Mouse (Mus musculus) hindbrain, embryonic 13.5 days (tissue): ENCODE data around the gene Adamts13. TPM values are rescaled to one million over a fixed set of nuclear protein-coding genes. Genes with fewer than 3 reads are reported as not detected.

Experiments
- ATAC-seq: fragments of 200-750 bp; cut with Nextera tagmentation; 2 replicates; pipeline ENCODE4 v1.8.0; 2017; ENCODE audit warnings: moderate TSS enrichment; ENCODE audit not compliant: low FRiP score
- H3K27ac ChIP-seq: fragments of 300-500 bp; sonication (generic); 2 replicates; pipeline ENCODE4 v1.5.1; 2015; ENCODE audit warnings: inconsistent platforms, mild to moderate bottlenecking, moderate library complexity
- H3K27me3 ChIP-seq: fragments of 300-500 bp; sonication (generic); 2 replicates; pipeline ENCODE4 v1.6.1; 2015; ENCODE audit warnings: mild to moderate bottlenecking, inconsistent platforms
- H3K36me3 ChIP-seq: fragments of 300-500 bp; sonication (generic); 2 replicates; pipeline ENCODE4 v1.6.1; 2015; ENCODE audit warnings: mild to moderate bottlenecking, inconsistent platforms
- H3K4me1 ChIP-seq: fragments of 300-500 bp; sonication (generic); replicated peaks from 2 replicates; pipeline ENCODE4 v1.6.1; 2015; ENCODE audit warnings: inconsistent platforms
- H3K4me2 ChIP-seq: fragments of 300-500 bp; sonication (generic); 2 replicates; pipeline ENCODE4 v1.6.1; 2015; ENCODE audit warnings: inconsistent platforms, mild to moderate bottlenecking, moderate library complexity
- H3K4me3 ChIP-seq: fragments of 300-500 bp; sonication (generic); 2 replicates; pipeline ENCODE4 v1.5.1; 2015; ENCODE audit warnings: mild to moderate bottlenecking, inconsistent platforms
- H3K9ac ChIP-seq: fragments of 300-500 bp; sonication (generic); 2 replicates; pipeline ENCODE4 v1.6.1; 2015; ENCODE audit warnings: mild to moderate bottlenecking, inconsistent platforms
- H3K9me3 ChIP-seq: fragments of 300-500 bp; sonication (generic); 2 replicates; pipeline ENCODE4 v1.6.1; 2016; ENCODE audit warnings: inconsistent platforms
- WGBS: fragments of 180-500 bp; shearing (Covaris S2); methylation state at CpG from one replicate; pipeline ENCODE4 v1.1.7; 2015; 5-methylcytosine and 5-hydroxymethylcytosine counted together
- polyA plus RNA-seq: library from polyadenylated mRNA; unstranded; fragments of >200 nt; fragmentation: Nextera tagmentation; extraction: Ambion mirVana; gene quantifications from 2 replicates; pipeline ENCODE4 v1.2.1, GENCODE M21; 2015

Gene Adamts13
- polyA plus RNA-seq, 1 experiment from 2014 or later: 0.31 TPM

DNA sequence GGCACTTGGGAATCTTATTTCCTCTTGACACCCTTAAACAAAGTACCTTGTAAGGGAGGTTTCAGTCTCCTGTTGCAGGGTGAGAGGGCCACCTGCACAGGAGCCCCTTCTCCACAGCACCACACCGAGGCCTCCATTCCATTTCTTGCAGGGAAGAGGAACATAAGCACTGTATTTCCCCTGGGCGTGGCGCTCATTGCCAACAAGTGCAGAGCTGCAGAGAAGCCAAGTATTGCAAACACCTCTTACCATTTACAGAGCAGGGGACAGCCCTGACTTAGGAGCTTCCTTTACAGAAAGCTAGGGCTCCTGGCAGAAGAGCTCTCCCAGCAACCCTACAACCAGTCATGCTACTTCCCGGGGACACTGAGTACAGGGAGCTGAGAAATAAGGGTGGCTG, 21.0 kb upstream of the Adamts13 start:
- 96% methylated on average over 4 of the region's 4 CpGs for WGBS

DNA sequence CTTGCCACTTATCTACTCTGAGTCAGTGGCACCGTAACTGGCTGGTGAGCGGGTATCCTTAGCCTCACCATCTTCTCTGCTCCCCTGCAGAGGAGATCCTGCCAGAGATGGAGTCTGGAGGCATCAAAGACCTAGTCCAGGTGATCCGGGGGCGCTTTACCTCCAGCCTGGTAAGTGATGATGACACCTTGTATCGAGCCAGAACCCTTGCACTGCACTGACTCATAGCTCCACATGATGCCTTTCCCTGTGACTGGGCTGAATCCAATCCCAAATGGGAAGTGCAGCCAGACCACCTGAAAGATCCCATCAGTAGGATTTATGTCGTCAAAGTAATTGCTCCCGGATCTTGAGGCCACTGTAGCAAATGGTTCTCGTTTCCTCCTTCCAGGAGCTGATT, 20.4 kb upstream of the Adamts13 start:
- H3K4me3 ChIP-seq: no peak overlapping the region
- H3K27ac ChIP-seq: no peak overlapping the region
- WGBS: 95% methylated on average over 8 of the region's 8 CpGs
- no peak overlapping the region for H3K4me2 ChIP-seq
- H3K4me1 ChIP-seq: no peaks in the 10 kb centered on the region
- H3K36me3 ChIP-seq: peaks cover 90% of the 10 kb centered on the region
- no peaks in the 10 kb centered on the region for H3K9me3 ChIP-seq
- no peak overlapping the region for H3K9ac ChIP-seq
- ATAC-seq: no peak
- no peaks in the 10 kb centered on the region for H3K27me3 ChIP-seq

More for the DNA sequence above, 21.0 kb upstream of the Adamts13 start:
- Histone ChIP-seq H3K27me3 (no peaks in the 10 kb centered on the region), H3K9me3 (no peaks in the 10 kb centered on the region), H3K36me3 (peaks cover 85% of the 10 kb centered on the region), H3K27ac (no peak overlapping the region), H3K9ac (no peak overlapping the region), H3K4me1 (no peaks in the 10 kb centered on the region), H3K4me3 (no peak overlapping the region), H3K4me2 (no peak overlapping the region)
- no peak for ATAC-seq

DNA sequence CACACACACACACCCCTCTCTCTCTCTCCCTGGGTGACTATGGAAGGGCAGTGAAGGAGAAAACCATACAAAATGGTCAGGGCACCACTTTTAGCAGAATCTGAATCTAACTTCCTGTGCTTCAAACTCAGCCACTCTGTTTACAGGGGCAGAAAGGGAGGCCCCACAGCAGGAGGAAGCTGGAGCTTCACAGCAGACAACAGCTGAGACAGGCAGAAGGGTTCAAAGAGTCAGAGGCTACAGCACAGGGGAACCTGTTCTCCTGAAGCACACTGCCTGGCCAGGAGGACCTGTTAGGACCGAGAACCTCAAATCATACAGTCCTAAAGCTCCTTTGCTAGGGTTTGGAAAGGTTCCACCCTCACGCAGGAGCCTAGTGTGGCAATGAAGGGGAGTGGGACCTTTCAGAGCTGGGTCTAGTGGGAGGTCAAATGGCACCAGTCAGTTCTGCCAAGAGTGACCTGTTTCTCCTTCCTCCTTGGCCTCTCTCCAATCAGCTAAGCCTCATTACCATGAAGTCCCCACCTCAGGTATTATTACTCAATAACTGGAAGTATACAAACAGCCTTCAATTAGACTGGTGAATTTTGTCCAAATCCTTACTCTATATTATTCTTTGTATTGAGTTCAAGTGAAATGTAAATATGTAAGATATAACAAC, 18.4 kb upstream of the Adamts13 start:
- Histone ChIP-seq H3K27me3 (no peaks in the 10 kb centered on the region), H3K9ac (no peak overlapping the region), H3K36me3 (peaks cover 94% of the 10 kb centered on the region), H3K4me3 (no peak overlapping the region), H3K4me1 (no peaks in the 10 kb centered on the region), H3K9me3 (no peaks in the 10 kb centered on the region), H3K4me2 (no peak overlapping the region), H3K27ac (no peak overlapping the region)
- WGBS: 96% methylated on average over 2 of the region's 2 CpGs
- ATAC-seq: no peak

GRCm38 (mm10) chr2:26956811-26957487, 16.3 kb upstream of the Adamts13 start:
- Histone ChIP-seq H3K27ac (no peak overlapping the region), H3K4me3 (no peak overlapping the region), H3K4me2 (no peak overlapping the region), H3K4me1 (peaks cover 15% of the 10 kb centered on the region), H3K27me3 (no peaks in the 10 kb centered on the region), H3K36me3 (peaks cover 89% of the 10 kb centered on the region), H3K9me3 (no peaks in the 10 kb centered on the region), H3K9ac (no peak overlapping the region)
- ATAC-seq: no peak
- 93% methylated on average over 12 of the region's 12 CpGs for WGBS

GRCm38 (mm10) chr2:26957488-26957859, 15.7 kb upstream of the Adamts13 start:
- WGBS: 100% methylated on average over 2 of the region's 2 CpGs
- Histone ChIP-seq H3K9ac (no peak overlapping the region), H3K36me3 (peaks cover 88% of the 10 kb centered on the region), H3K4me2 (no peak overlapping the region), H3K9me3 (no peaks in the 10 kb centered on the region), H3K4me1 (peaks cover 20% of the 10 kb centered on the region), H3K4me3 (no peak overlapping the region), H3K27me3 (no peaks in the 10 kb centered on the region), H3K27ac (no peak overlapping the region)
- no peak for ATAC-seq

- Histone ChIP-seq H3K36me3 (peaks cover 55% of the 10 kb centered on the region), H3K9ac (no peak overlapping the region), H3K4me3 (no peak overlapping the region), H3K4me2 (no peak overlapping the region), H3K9me3 (no peaks in the 10 kb centered on the region), H3K4me1 (peaks cover 36% of the 10 kb centered on the region), H3K27me3 (no peaks in the 10 kb centered on the region), H3K27ac (no peak overlapping the region)
- no peak for ATAC-seq
- 78% methylated on average over 4 of the region's 4 CpGs for WGBS
Measured at GRCm38 (mm10) chr2:26960756-26961155, 12.5 kb upstream of the Adamts13 start.

GRCm38 (mm10) chr2:26963923-26964723, 9.1 kb upstream of the Adamts13 start, which contains the start of gene Rexo4:
Gene Rexo4, minus strand, starts transcription at chr2:26964386.
- H3K4me2 ChIP-seq: peak within 1 kb of the TSS; percentile 94
- H3K36me3 ChIP-seq: peaks cover 24% of the 10 kb centered on the region
- WGBS: under 1% methylated on average over 50 of the region's 50 CpGs
- H3K27me3 ChIP-seq: no peaks in the 10 kb centered on the region
- H3K4me1 ChIP-seq: peaks cover 36% of the 10 kb centered on the region
- H3K27ac ChIP-seq: peak within 1 kb of the TSS; percentile 98
- no peaks in the 10 kb centered on the region for H3K9me3 ChIP-seq
- peak; percentile 98 for ATAC-seq
- peak within 1 kb of the TSS; percentile 58 for H3K4me3 ChIP-seq
- peak within 1 kb of the TSS; percentile 80 for H3K9ac ChIP-seq

- no peaks in the 10 kb centered on the region for H3K9me3 ChIP-seq
- peak; percentile 55 for ATAC-seq
- H3K36me3 ChIP-seq: peaks cover 19% of the 10 kb centered on the region
- H3K4me2 ChIP-seq: peak overlapping the region; percentile 94
- peak overlapping the region; percentile 80 for H3K9ac ChIP-seq
- peak overlapping the region; percentile 58 for H3K4me3 ChIP-seq
- H3K4me1 ChIP-seq: peaks cover 36% of the 10 kb centered on the region
- H3K27me3 ChIP-seq: no peaks in the 10 kb centered on the region
- WGBS: 15% methylated on average over 14 of the region's 14 CpGs
- peak overlapping the region; percentile 98 for H3K27ac ChIP-seq
Measured at GRCm38 (mm10) chr2:26964724-26965370, 8.4 kb upstream of the Adamts13 start.

DNA sequence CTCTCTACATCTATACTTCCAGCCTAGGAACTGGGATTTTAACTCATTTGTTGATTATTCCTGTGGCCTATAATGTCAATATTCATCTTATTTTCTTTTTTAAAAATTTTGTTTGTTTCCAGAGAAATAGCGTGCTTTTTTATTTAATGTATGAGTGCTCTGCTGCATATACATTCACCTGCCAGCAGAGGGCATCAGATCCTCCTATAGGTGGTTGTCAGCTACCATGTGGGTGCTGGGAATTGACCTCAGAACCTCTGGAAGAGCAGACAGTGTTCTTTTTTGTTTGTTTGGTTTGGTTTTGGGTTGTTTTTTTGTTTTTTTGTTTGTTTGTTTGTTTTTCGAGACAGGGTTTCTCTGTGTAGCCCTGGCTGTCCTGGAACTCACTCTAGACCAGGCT, 6.0 kb upstream of the Adamts13 start:
- 0 out of 2 replicates have a peak, but pooled peaks cover 1% of the 10 kb centered on the region for H3K36me3 ChIP-seq
- no peak overlapping the region for H3K27ac ChIP-seq
- no peaks in the 10 kb centered on the region for H3K9me3 ChIP-seq
- no peak for ATAC-seq
- H3K4me1 ChIP-seq: peaks cover 18% of the 10 kb centered on the region
- H3K9ac ChIP-seq: no peak overlapping the region
- H3K27me3 ChIP-seq: no peaks in the 10 kb centered on the region
- WGBS: 78% methylated on average over 2 of the region's 2 CpGs
- no peak overlapping the region for H3K4me2 ChIP-seq
- H3K4me3 ChIP-seq: no peak overlapping the region

DNA sequence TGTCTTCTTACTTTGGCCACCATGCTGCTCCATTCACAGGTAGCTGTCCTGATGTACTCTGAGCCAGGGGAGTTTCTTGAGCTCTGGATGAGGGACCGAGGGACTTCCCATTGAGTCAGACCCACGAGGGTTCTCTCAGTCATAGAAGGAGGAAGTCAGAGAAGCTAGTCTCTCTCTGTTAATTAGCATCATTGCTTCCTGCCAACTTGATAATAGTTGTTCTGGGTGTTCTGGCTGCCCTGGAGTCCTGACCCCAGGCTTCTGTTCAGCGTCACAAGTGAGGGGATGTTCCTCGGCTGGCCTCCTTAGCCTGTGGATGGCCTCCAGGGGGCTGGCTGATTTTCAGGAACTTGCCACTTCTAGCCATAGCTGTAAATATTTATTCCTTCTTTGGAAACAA, 744 bp downstream of the Adamts13 start:
- H3K27ac ChIP-seq: no peak overlapping the region
- 0 out of 2 replicates have a peak, but pooled peaks cover 3% of the 10 kb centered on the region for H3K27me3 ChIP-seq
- H3K36me3 ChIP-seq: no peaks in the 10 kb centered on the region
- no peaks in the 10 kb centered on the region for H3K9me3 ChIP-seq
- no peak overlapping the region for H3K4me2 ChIP-seq
- 58% methylated on average over 4 of the region's 4 CpGs for WGBS
- no peak overlapping the region for H3K9ac ChIP-seq
- no peak for ATAC-seq
- no peaks in the 10 kb centered on the region for H3K4me1 ChIP-seq
- no peak overlapping the region for H3K4me3 ChIP-seq

GRCm38 (mm10) chr2:26980361-26980760, 7.1 kb downstream of the Adamts13 start:
- 75% methylated on average over 1 of the region's 1 CpGs for WGBS
- ATAC-seq: no peak

DNA sequence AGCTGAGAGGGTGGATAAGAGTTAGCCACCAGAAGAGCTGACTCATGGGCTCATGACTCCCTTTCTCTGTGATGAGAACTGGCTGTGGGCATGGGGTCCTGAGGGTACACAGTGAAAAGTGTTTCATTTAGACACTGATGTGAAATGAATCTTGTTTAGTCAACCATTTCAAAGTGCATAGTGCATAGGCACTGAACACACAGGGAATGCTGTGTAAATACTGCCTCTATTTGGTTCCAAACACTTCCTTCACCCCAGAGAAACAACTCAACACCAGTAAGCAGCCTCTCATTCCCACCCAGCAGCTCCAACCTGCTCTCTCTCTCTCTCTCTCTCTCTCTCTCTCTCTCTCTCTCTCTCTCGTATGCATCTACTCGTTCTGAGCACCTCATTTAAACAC, 11.0 kb downstream of the Adamts13 start:
- Histone ChIP-seq H3K36me3 (no peaks in the 10 kb centered on the region), H3K27ac (no peak overlapping the region), H3K9ac (no peak overlapping the region), H3K4me2 (no peak overlapping the region), H3K9me3 (no peaks in the 10 kb centered on the region), H3K27me3 (no peaks in the 10 kb centered on the region), H3K4me3 (no peak overlapping the region), H3K4me1 (no peaks in the 10 kb centered on the region)
- 86% methylated on average over 2 of the region's 2 CpGs for WGBS
- ATAC-seq: no peak

More at GRCm38 (mm10) chr2:26980361-26980760, 7.1 kb downstream of the Adamts13 start:
- H3K4me2 ChIP-seq: no peak overlapping the region
- no peaks in the 10 kb centered on the region for H3K36me3 ChIP-seq
- no peaks in the 10 kb centered on the region for H3K4me1 ChIP-seq
- no peak overlapping the region for H3K27ac ChIP-seq
- 0 out of 2 replicates have a peak, but pooled peaks cover 3% of the 10 kb centered on the region for H3K27me3 ChIP-seq
- H3K9ac ChIP-seq: no peak overlapping the region
- no peaks in the 10 kb centered on the region for H3K9me3 ChIP-seq
- no peak overlapping the region for H3K4me3 ChIP-seq
